Mouse (Mus musculus) embryo, embryonic 10.5 days (tissue): ENCODE measurements around the gene Gmpr2.

Source experiments
- DNase-seq: peaks from one replicate; pipeline ENCODE4 v3.0.0-alpha.2; 2015; ENCODE audit warnings: low spot score

The Gmpr2 gene

DNA sequence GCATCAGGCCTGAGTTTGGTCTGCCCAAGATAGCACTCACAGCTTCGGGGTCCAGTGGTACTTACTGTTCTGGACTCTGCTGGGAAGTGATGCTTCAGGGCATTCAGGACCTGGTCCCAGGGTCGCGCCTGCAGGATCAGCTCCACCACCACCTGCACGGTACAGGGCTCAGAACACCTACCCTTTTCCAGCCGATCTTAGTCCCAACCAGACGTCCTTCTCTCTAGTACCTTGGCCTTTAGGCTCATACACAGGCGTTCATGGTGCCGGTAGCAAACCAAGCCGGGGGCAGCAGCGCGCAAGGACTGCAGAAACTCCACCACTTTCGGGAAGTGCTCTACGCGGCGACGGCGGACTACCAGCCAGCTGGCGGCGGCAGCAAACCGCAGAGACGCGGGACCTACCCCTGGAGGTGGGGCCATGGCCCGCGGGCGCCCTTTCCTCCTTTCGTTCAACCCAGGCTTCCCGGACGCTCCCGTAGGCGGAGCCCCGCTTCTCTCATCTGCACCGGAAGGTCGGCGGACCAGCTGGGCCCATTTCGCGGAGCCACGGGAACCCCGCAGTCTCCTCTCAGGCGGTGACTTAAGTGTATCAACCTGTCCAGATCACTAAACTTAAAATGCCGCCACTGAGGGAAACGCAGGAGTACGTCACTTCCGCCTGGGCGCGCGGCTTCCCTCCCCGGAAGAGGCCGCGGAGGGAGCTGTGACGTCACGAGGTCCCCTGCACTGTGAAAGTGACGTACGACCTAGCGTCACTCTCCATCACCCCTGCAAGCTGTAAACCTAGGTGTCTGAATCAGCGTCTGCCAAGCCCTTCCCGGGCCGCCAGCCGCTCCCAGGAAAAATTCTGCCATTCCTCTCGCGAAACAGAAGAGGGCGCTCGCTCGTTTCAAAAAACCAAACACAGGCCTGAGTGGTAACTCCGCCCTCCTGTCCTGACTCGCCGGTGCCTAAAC lies 9.7 kb downstream of the Gmpr2 start, which contains the start of gene Tinf2:
Gene Tinf2 (minus strand): TSS at position 661 of the 958 bp plus-strand sequence.
- DNase-seq, result peak; percentile 97

DNA sequence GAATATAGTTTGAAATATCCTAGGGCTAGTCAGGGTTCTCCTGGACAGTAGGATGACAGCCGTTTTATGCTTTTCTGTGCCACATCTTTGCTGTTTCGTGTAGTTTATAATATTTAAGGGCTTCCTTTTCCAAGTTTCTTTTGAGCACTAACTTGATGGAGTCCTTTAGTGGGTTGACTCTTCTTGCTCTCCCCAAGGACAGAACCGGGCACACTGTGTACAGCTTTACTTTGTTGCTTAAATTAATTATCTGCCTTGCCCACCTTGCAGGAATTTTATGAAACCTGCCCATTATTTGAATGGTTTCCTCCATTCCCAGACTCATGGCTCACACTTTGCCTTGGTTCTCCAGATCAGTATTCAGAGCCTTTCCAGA lies 10.4 kb downstream of the Gmpr2 start:
- no peak for DNase-seq

GRCm38 (mm10) chr14:55689433-55689832 lies 17.7 kb downstream of the Gmpr2 start:
- no peak for DNase-seq

DNA sequence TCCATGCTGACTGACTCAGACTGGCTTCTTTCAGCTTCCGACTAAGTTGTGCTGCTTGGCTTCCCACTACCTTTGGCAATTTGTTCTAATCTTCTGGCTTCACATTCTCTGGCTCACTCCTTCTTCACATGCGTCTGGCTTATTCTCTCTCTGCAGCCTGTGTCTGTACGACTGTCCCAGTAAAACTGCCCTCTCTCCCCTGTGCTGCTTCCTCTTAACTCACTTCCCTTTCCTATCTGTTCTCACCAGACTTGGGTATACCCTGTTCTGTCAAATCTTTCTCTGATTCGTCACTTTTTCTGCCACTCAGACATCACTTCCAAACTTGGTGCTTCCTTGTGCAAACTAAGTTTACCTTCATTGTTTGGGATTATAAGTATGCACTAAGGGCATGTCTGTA lies 25.5 kb downstream of the Gmpr2 start:
- no peak for DNase-seq

GRCm38 (mm10) chr14:55701131-55701530 lies 29.4 kb downstream of the Gmpr2 start:
- DNase-seq, result no peak

DNA sequence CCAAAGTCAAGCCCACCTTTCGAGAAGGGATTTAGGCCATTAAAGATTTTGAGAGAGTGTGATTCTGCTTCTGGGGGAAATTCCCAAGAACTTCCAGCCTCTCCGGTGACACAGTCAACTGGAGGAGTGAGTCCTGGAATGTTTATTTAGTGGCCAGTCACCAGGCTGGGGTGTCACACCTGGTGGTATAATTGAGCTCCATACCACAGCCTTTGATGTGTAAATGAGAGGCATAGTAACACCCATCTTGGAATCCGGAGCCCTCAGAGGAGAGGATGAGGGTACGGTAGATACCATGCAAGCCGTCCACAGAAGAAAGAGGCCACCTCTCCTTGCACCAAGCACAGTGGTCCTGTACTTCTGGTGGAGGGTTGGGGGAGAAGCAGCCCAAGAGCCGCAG lies 31.0 kb downstream of the Gmpr2 start:
- no peak for DNase-seq

DNA sequence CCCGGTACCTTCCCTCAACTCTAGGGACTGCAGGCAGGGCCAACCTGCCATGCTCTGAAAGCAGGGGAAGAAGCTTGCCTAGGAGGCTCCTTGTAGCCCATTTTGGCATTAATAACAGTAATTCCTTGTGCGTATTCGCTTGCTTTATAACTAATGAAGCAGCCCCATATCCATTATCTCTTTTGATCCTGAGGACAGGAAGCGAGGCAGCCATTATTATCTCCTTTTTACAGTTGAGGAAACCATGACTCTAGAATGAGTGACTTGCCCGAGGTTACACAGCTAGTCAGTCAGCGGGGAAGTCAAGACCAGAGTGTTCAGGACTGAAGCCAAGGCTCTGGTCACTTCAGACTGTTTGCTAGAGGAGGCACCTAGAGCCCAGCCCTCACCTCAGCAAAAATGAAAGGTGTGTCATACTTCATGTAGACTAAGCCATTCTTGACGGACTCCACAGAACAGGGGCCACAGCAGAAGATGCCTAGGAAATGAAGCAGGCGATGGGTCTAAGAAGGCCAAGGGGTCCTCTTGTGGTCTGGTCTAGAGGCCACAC lies 34.4 kb downstream of the Gmpr2 start:
- DNase-seq, result no peak

DNA sequence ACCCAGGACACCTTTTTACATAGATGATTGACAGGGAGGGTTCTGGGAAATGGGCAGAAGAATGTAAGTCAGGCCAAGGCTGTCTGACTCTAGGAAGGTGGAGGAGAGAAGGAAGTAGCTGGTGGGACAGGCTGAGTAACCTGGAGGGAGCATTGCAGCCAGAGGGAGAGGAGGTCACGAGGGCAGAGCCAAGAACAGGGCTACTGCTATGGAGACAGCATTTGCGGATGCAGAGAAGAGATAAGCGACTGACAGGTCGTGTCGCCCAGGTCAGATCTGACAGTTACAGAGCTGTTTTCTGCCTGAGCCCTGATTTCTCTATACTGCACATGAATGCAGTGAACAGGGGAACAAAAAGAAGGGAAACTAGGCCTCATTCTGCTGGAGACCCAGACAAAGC lies 35.7 kb downstream of the Gmpr2 start:
- DNase-seq, result no peak

GRCm38 (mm10) chr14:55709509-55709908 lies 37.8 kb downstream of the Gmpr2 start:
- no peak for DNase-seq

DNA sequence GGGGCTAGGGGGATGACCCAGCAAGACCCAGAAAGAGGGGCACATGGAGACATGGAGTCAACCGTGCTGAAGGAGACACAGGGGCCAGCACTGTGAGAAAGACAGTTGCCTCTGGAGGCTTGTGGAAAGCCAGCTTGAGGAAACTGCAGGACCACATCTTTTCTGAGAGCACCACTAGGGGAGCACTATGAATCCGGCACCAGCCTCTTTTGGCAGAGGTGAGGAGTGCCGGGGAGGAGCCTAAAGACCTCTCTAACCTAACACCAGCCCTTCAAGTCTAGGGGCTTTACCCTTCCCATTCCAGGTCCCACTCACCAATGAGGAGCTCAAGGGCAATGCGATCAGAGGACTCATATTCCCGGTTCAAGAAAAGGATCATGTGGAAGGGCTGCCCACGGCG lies 40.0 kb downstream of the Gmpr2 start:
- DNase-seq, result no peak

DNA sequence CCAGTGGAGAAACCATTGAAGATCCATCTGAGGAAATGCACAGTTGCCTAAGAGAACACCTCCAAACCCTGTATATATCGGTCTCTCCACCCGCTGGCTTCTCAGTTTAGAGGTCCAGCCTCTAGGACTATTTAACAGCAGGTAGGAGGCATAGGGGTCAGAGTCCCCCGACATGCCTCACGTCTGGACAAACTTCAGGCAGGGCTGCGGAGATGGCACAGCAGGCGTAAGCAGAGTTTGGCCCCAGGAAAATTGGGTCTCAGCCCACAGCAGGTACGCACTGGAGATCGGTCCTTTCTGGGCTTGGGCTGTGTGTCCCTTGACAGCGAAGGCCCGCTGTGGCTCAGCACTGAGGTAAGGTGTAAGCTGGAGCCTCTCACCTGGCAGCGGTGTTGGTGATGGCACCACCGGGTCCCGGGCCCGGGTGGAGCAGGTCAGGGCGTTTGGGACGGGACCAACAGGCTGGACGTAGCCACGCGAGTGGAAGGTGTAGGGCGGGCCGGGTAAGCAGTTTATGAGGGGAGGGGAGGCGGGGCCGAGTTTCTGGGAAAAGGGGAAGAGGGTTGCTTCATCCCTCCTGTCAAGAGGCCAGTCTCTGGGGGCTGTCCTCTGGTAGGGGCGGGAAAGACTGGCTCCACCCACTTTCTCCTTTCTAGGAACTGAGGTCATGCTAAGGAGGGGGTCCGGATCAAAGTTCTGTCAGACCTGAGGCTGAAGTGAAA lies 41.4 kb downstream of the Gmpr2 start:
- peak; percentile 44 for DNase-seq

DNA sequence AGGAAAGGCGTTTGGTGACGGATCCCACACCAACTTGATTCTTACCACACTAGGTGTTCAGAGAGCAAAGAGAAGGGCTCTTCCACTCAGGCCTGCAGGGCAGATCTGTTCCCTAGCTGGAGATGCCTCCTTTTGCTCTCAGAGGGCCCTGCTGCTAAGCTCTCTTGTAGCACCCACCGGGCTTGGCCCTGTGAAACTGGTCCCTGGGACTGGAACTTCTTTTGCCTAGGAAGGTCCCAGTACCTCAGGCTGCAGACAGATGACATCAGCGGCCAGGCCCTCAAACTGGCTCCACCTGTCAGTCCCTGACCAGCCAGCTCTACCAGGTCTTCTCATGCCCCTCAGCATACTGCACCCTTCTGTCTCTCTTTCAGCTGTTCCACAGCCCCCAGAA lies 42.0 kb downstream of the Gmpr2 start, which contains the start of gene Tgm1:
Gene Tgm1 (minus strand): TSS at position 198 of the 394 bp plus-strand sequence.
- DNase-seq, result no peak

DNA sequence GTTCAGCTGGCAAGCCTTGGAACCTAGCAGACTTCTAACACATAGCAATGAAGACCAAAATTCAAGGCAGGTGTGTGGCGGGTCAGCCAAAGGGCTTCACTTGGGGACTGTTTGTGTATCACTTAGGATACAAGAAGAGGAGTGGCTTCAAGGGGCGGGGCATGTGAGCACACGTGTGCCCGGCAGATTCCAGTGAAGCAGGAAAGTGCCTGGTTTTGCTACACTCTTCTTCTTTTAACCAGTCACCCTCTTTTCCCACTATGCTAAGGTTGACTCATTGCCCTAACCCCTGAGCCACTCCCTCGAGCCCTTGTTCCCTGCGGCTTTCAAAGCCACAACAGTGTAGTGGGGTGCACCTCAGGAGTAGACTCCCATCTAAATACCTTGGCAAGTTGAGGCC lies 43.2 kb downstream of the Gmpr2 start:
- DNase-seq, result peak; percentile 18

DNA sequence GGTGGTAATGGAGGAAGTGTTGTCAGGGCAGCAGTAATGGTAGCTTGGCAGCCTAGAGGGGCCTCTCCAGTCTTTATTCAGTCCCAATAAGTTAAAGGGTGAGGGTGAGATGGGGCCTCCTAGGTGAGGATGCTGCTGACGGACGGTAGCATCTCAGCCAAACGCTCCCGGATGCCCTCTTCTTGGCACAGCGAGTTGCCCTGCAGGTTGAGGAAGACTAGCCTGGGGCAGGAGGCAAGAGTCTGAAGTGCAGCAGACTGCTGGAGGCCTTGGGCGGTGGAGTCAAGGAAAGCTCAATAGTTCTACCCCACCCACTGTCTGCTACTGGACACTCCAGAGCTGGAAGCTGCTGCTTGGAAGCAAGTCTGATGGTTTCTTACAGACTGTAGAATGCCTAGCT lies 44.5 kb downstream of the Gmpr2 start:
- no peak for DNase-seq

DNA sequence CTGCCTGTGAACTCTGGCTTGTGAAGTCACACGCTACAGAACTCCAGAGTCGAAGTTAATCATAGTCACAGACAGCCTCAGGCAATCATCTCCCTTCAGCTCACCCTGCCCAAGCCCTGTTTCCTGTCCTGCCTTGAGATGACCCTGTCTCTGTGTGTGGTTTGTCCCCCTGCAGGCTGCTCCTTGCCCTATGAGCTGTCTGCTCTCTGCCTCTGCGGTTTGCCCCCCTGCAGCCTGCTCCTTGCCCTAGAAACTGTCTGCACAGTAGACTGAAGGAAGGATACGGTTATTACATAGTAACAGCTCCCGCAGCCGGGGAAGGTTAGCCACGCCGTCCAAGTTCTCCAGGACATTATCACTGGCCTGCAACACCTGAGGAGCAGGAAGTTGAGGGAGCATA lies 45.1 kb downstream of the Gmpr2 start:
- no peak for DNase-seq

DNA sequence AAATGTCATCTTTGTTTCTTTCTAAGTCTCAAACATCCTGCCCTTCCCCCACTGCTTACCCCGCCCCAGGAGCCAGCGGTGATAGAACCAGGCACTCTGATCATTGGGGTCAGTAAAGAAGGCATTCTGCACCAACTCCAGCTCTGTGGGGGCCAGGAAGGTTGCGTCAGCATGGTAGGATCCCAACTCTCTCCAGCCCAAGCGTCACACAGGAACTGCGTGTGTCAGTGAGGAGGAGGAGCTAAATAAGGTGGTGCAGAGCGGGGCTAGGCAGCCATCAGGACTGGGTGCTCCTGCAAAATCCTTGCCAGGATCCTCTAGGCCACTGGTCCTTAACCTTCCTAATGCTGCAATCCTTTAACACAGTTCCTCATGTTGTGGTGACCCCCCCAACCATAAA lies 48.0 kb downstream of the Gmpr2 start:
- DNase-seq, result no peak

- no peak for DNase-seq
Measured at GRCm38 (mm10) chr14:55720666-55721065, 48.9 kb downstream of the Gmpr2 start.

DNA sequence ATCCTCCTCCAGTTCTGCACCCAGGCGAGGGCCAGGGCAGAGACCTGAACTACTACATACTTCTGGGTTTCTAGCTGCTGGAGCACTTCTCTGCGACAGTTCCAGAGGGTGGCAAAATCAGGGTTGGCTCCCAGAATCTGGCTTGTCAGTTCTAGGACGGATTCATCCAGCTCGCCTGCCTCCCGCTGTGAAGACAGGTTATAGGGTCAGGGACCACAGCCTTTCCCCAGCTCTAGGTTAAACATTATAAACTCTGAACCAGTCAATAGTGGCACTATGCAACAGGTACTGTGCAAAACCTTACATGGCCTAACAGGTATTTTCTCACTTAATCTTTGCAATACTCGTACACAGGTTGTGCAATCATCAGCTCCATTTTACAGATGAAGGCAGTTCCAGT lies 49.3 kb downstream of the Gmpr2 start:
- no peak for DNase-seq

GRCm38 (mm10) chr14:55721700-55722437 lies 50.1 kb downstream of the Gmpr2 start, which contains the start of gene Rabggta:
Gene Rabggta (minus strand): TSS chr14:55722263.
- peak; percentile 95 for DNase-seq

GRCm38 (mm10) chr14:55722438-55722945 lies 50.8 kb downstream of the Gmpr2 start:
- no peak for DNase-seq

DNA sequence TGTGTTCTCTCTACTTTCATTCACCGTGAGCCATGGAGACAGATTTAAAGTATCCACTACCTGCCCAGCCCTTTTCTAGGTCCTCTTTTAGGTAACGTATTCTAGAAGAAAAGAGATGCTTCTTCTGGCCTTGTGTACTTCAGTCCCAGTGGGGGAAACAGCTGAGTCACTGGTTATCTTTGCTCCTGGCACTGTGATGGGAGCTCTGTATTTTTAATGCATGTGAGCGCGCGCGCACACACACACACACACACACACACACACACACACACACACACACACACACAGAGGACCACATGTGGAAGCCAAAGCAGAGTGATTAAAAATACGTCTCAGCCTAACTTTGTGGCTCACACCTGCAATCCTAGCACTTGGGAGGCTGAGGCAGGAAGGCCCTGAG lies 51.7 kb downstream of the Gmpr2 start:
- DNase-seq, result no peak

DNA sequence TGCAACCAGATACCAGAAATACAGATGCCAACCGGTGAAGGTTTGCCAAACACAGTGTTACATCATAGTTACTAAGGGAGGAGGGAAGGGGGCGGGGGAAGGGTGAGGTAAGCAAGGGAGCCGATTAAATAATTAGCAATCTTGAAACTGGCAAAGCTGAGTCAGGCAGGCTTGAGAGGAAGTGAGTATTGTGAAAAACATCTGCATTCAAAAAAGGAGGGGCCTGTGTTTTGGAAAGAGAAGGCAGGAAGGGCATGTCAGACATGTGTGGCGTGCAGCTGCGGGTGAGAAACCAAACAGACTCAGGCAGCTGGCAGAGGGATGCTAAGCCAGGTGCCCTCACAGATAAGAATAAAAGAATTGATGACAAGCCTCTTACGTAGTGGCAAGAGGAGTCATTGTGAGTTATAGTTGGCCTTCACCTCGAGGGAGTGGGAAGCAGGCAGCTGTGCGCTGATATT lies 52.7 kb downstream of the Gmpr2 start:
- DNase-seq, result no peak
